Mouse (Mus musculus): ENCODE results near the gene Ucp3.

GRCm38 (mm10) chr7:100484493-100484892, 11.7 kb downstream of the Ucp3 start:
- TF ChIP-seq CTCF (IDR thresholded peaks at IDR 0.05; ENCODE audit: insufficient read depth, low read depth, low read length) (no peak), POLR2A (IDR thresholded peaks at IDR 0.05; ENCODE audit: insufficient read depth, low read depth, low read length) (no peak)

Measured in olfactory bulb, adult 2 months (tissue).